Mouse (Mus musculus) heart, postnatal 4 days (tissue): ENCODE data around the gene Arl3. TPM values are rescaled to one million over a fixed set of nuclear protein-coding genes. Genes with fewer than 3 reads are reported as not detected.
A peak's percentile ranks its signal among the peaks of the same experiment; 100 is the strongest.

ENCODE experiments used
- DNase-seq: peaks from one replicate; pipeline ENCODE4 v3.0.0; 2021
- total RNA-seq, 2 experiments: library from RNA; stranded (reverse); gene quantifications; 2 replicates each; pipeline ENCODE4 v1.2.3; 2021

Arl3 gene
- total RNA-seq, 2 experiments from 2014 or later = 29.6 to 31.1 TPM

GRCm38 (mm10) chr19:46516667-46517528 is 56.1 kb downstream of the Arl3 start:
- no peak for DNase-seq

- no peak for DNase-seq
Observed at GRCm38 (mm10) chr19:46515287-46515821, 57.6 kb downstream of the Arl3 start.

- no peak for DNase-seq
Observed at GRCm38 (mm10) chr19:46514387-46514786, 58.6 kb downstream of the Arl3 start.

- DNase-seq = no peak
Observed at GRCm38 (mm10) chr19:46511263-46511662, 61.7 kb downstream of the Arl3 start.

GRCm38 (mm10) chr19:46510824-46511223 is 62.2 kb downstream of the Arl3 start:
- no peak for DNase-seq

GRCm38 (mm10) chr19:46510401-46510800 is 62.6 kb downstream of the Arl3 start:
- DNase-seq = no peak

GRCm38 (mm10) chr19:46509736-46510135 is 63.3 kb downstream of the Arl3 start:
- DNase-seq = no peak

GRCm38 (mm10) chr19:46509202-46509601 is 63.8 kb downstream of the Arl3 start:
- DNase-seq = no peak

- DNase-seq = no peak
Observed at GRCm38 (mm10) chr19:46508738-46509137, 64.3 kb downstream of the Arl3 start.

GRCm38 (mm10) chr19:46507806-46508205 is 65.2 kb downstream of the Arl3 start:
- DNase-seq = no peak

GRCm38 (mm10) chr19:46507181-46507581 is 65.8 kb downstream of the Arl3 start:
- no peak for DNase-seq

GRCm38 (mm10) chr19:46506372-46506717 is 66.7 kb downstream of the Arl3 start:
- no peak for DNase-seq

- DNase-seq = no peak
Observed at GRCm38 (mm10) chr19:46505646-46506371, 67.2 kb downstream of the Arl3 start.

GRCm38 (mm10) chr19:46504822-46505417 is 68.1 kb downstream of the Arl3 start:
- no peak for DNase-seq

- peak; percentile 57 for DNase-seq
Observed at GRCm38 (mm10) chr19:46504085-46504552, 68.9 kb downstream of the Arl3 start.

- peak; percentile 82 for DNase-seq
Observed at GRCm38 (mm10) chr19:46503351-46504084, 69.5 kb downstream of the Arl3 start.

- DNase-seq = peak; percentile 86
Observed at GRCm38 (mm10) chr19:46502471-46503166, 70.4 kb downstream of the Arl3 start.

- peak; percentile 86 for DNase-seq
Observed at GRCm38 (mm10) chr19:46502069-46502455, 70.9 kb downstream of the Arl3 start.

GRCm38 (mm10) chr19:46501401-46502068 is 71.5 kb downstream of the Arl3 start, which contains the start of gene Trim8:
Trim8 (plus strand) TSS chr19:46501702.
- DNase-seq = peak; percentile 87

- DNase-seq = peak; percentile 70
Observed at GRCm38 (mm10) chr19:46500581-46501341, 72.2 kb downstream of the Arl3 start.
